Mouse (Mus musculus) midbrain, embryonic 10.5 days (tissue): ENCODE measurements at regions not wholly inside any gene's neighbourhood (a gene's known extent, or its start where the extent isn't known, plus 50 kb on each side); places are given as distances from the start of the nearest gene placed in this dataset.

Experiments
- DNase-seq: peaks from one replicate; pipeline ENCODE4 v3.0.0-alpha.2; 2017; ENCODE audit warnings: low spot score
- H3K27ac ChIP-seq: fragments of 300-500 bp; sonication (generic); replicated peaks from 2 replicates; pipeline ENCODE4 v1.5.1; 2016; ENCODE audit warnings: mild to moderate bottlenecking
- H3K27me3 ChIP-seq: fragments of 300-500 bp; sonication (generic); 2 replicates; pipeline ENCODE4 v1.6.1; 2016; ENCODE audit warnings: low read depth, mild to moderate bottlenecking; ENCODE audit not compliant: poor library complexity, severe bottlenecking
- H3K36me3 ChIP-seq: fragments of 300-500 bp; sonication (generic); 2 replicates; pipeline ENCODE4 v1.6.1; 2016; ENCODE audit warnings: mild to moderate bottlenecking, moderate library complexity
- H3K4me1 ChIP-seq: fragments of 300-500 bp; sonication (generic); 2 replicates; pipeline ENCODE4 v1.6.1; 2016
- H3K4me3 ChIP-seq: fragments of 300-500 bp; sonication (generic); 2 replicates; pipeline ENCODE4 v1.5.1; 2016; ENCODE audit warnings: mild to moderate bottlenecking, moderate library complexity
- H3K9me3 ChIP-seq: fragments of 300-500 bp; sonication (generic); replicated peaks from 2 replicates; pipeline ENCODE4 v1.6.1; 2016; ENCODE audit warnings: mild to moderate bottlenecking
- WGBS: fragments of 180-500 bp; shearing (Covaris S2); methylation state at CpG from one replicate; pipeline ENCODE4 v1.1.7; 2016; 5-methylcytosine and 5-hydroxymethylcytosine counted together

- peaks cover 18% of the 10 kb centered on the region for H3K4me1 ChIP-seq
- no peaks in the 10 kb centered on the region for H3K9me3 ChIP-seq
- H3K27ac ChIP-seq, result peak overlapping the region; percentile 14; the same call in 1 of the 2 replicates
- DNase-seq, result no peak
- H3K4me3 ChIP-seq, result no peak overlapping the region
- WGBS, result 66% methylated on average over 2 of the region's 2 CpGs
- no peaks in the 10 kb centered on the region for H3K27me3 ChIP-seq
- no peaks in the 10 kb centered on the region for H3K36me3 ChIP-seq
Observed at GRCm38 (mm10) chr16:27878499-27878898, 489.8 kb downstream of the Ccdc50 start.

DNA sequence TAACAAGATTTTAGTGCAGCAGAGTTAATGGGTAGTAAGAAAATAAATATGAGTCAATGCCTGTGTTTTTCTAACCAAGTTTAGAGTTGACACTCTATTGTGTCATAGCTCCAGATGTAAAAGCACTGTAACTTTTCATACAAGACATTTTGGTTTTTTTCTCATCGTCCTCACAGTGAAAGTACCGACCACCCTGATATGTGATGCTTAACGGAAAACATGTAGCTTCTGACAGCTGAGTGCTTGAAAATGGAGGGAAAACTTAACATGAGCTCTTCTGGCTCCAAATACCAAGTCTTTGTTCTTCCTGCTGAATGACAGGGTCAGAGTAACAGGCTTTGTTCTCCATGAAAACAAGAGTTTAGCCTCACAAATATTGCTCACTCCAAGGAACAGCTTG lies 490.3 kb downstream of the Ccdc50 start:
- H3K27me3 ChIP-seq, result no peaks in the 10 kb centered on the region
- H3K27ac ChIP-seq, result no peak overlapping the region; the same call in 1 of the 2 replicates
- H3K9me3 ChIP-seq, result no peaks in the 10 kb centered on the region
- 77% methylated on average over 3 of the region's 3 CpGs for WGBS
- no peak for DNase-seq
- H3K4me3 ChIP-seq, result no peak overlapping the region
- H3K4me1 ChIP-seq, result peaks cover 13% of the 10 kb centered on the region
- no peaks in the 10 kb centered on the region for H3K36me3 ChIP-seq

DNA sequence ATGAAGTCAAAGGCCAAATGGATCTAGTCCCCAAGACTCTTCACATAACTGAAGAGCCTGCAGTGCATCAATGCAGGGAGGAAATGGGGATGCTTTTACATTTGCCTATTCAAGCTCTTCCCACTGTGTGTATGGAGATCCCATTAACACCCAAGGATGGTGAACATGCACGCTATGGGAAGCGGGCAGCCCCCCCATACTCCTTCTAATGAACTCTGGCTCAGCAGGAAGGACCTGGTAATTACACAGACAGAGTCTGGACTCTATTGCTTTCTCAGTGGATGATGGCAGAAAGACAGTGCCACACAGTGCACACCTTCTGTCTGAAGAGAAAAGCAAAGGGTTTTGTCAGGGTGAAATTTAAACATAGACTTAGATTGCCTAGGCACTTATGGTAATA lies 495.7 kb downstream of the Ccdc50 start:
- no peaks in the 10 kb centered on the region for H3K27me3 ChIP-seq
- H3K4me3 ChIP-seq, result no peak overlapping the region
- H3K27ac ChIP-seq, result no peak overlapping the region
- no peaks in the 10 kb centered on the region for H3K9me3 ChIP-seq
- WGBS, result 32% methylated on average over 2 of the region's 2 CpGs
- H3K4me1 ChIP-seq, result peaks cover 4% of the 10 kb centered on the region
- no peaks in the 10 kb centered on the region for H3K36me3 ChIP-seq
- DNase-seq, result no peak

GRCm38 (mm10) chr16:27906036-27906435 lies 517.4 kb downstream of the Ccdc50 start:
- Histone ChIP-seq H3K36me3 (no peaks in the 10 kb centered on the region), H3K27me3 (no peaks in the 10 kb centered on the region), H3K9me3 (no peaks in the 10 kb centered on the region), H3K4me1 (no peaks in the 10 kb centered on the region), H3K27ac (no peak overlapping the region), H3K4me3 (no peak overlapping the region)
- WGBS, result 17% methylated on average over 2 of the region's 2 CpGs
- DNase-seq, result no peak

DNA sequence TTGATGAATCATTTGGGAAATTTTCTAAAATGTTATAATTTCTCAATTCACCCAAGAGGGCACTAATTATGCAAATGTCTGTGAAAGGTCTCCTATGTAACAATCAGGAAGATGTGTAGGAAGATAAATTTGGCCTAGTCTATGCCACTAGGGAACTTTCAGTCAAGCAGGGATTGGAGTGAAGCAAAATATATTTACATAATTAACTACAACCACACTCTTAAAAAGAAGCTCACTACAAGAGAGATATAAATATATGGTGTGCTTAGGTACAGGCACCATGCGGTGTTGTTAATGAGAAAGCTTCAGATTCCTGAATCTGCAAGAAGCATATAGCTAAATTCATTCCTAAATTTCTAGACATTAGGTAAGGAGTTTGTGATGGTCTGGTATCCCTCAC lies 526.8 kb downstream of the Ccdc50 start:
- Histone ChIP-seq H3K4me3 (no peak overlapping the region), H3K9me3 (no peaks in the 10 kb centered on the region), H3K4me1 (no peaks in the 10 kb centered on the region), H3K27ac (no peak overlapping the region), H3K27me3 (no peaks in the 10 kb centered on the region), H3K36me3 (no peaks in the 10 kb centered on the region)
- DNase-seq, result no peak
- WGBS, result 97% methylated on average over 1 of the region's 1 CpGs

- 73% methylated on average over 7 of the region's 7 CpGs for whole genome bisulfite sequencing
- no peaks in the 10 kb centered on the region for H3K27me3 ChIP-seq
- no peaks in the 10 kb centered on the region for H3K9me3 ChIP-seq
- H3K4me1 ChIP-seq, result no peaks in the 10 kb centered on the region
- no peak overlapping the region for H3K27ac ChIP-seq
- H3K36me3 ChIP-seq, result no peaks in the 10 kb centered on the region
- DNase-seq, result peak; percentile 10
- H3K4me3 ChIP-seq, result no peak overlapping the region
Observed at GRCm38 (mm10) chr16:27925528-27926360, 537.1 kb downstream of the Ccdc50 start.

DNA sequence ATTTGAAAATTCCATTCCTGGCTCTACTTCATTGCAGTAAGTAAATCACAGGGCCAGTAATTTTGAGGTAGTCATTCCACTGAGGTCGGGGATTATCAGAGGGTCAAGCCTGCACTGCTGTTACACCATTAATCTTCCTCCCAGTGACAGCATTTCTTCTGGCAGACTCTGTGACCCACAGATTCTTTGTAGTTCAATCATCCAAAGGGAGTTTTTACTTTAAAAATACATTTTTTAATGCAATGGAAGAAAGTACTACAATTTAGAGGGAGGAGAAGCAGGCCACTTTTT lies 537.6 kb downstream of the Ccdc50 start:
- no peaks in the 10 kb centered on the region for H3K27me3 ChIP-seq
- no peaks in the 10 kb centered on the region for H3K36me3 ChIP-seq
- WGBS, result 39% methylated on average over 1 of the region's 1 CpGs
- no peak overlapping the region for H3K27ac ChIP-seq
- no peak for DNase-seq
- H3K4me1 ChIP-seq, result no peaks in the 10 kb centered on the region
- H3K4me3 ChIP-seq, result no peak overlapping the region
- H3K9me3 ChIP-seq, result no peaks in the 10 kb centered on the region

DNA sequence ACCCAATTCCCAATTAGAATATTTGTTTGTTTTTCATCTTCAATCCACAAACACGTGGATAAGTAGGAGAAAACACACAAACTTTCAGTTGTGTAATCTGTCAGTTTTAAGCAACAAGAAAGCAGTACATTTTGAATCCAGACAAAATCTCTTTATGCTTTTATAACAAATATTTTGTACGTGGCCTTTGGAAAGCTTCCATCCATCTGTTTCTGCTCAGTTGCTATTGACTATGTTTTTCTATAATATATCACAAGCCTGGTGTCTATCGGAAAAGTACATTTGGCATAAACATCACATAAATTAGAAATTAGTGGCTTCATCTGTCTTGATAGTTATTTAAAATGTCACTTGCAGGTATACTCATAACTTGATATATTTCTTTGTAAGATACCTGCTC lies 560.6 kb downstream of the Ccdc50 start:
- no peaks in the 10 kb centered on the region for H3K27me3 ChIP-seq
- no peaks in the 10 kb centered on the region for H3K4me1 ChIP-seq
- no peak overlapping the region for H3K4me3 ChIP-seq
- H3K9me3 ChIP-seq, result no peaks in the 10 kb centered on the region
- 86% methylated on average over 3 of the region's 3 CpGs for WGBS
- DNase-seq, result no peak
- no peaks in the 10 kb centered on the region for H3K36me3 ChIP-seq
- H3K27ac ChIP-seq, result no peak overlapping the region

GRCm38 (mm10) chr16:27949811-27950210 lies 561.1 kb downstream of the Ccdc50 start:
- no peak for DNase-seq
- 17% methylated on average over 3 of the region's 3 CpGs for WGBS

DNA sequence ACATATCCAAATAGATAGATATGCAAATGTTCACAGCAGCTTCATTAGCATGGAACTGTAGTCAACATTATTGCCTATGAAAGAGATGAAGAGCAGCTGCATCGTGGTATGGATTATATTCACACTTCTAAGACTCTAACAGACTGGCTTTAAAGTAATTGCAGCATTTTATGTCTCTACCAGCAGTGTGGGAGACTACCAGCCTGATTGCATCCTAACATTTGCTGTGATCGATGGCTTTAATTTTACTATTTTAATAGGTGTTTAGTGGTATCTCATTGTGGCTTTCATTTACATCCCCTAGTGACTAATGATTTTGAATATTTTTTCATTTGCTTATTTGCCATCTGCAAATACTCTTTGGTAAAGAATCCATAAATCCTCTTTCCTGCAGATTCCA lies 574.1 kb downstream of the Ccdc50 start:
- Histone ChIP-seq H3K36me3 (no peaks in the 10 kb centered on the region), H3K27ac (no peak overlapping the region), H3K27me3 (no peaks in the 10 kb centered on the region), H3K4me3 (no peak overlapping the region), H3K9me3 (no peaks in the 10 kb centered on the region), H3K4me1 (no peaks in the 10 kb centered on the region)
- DNase-seq, result no peak
- WGBS, result 85% methylated on average over 2 of the region's 2 CpGs

More at GRCm38 (mm10) chr16:27949811-27950210, 561.1 kb downstream of the Ccdc50 start:
- H3K4me1 ChIP-seq, result no peaks in the 10 kb centered on the region
- H3K27ac ChIP-seq, result no peak overlapping the region
- H3K36me3 ChIP-seq, result no peaks in the 10 kb centered on the region
- H3K27me3 ChIP-seq, result no peaks in the 10 kb centered on the region
- no peak overlapping the region for H3K4me3 ChIP-seq
- no peaks in the 10 kb centered on the region for H3K9me3 ChIP-seq

DNA sequence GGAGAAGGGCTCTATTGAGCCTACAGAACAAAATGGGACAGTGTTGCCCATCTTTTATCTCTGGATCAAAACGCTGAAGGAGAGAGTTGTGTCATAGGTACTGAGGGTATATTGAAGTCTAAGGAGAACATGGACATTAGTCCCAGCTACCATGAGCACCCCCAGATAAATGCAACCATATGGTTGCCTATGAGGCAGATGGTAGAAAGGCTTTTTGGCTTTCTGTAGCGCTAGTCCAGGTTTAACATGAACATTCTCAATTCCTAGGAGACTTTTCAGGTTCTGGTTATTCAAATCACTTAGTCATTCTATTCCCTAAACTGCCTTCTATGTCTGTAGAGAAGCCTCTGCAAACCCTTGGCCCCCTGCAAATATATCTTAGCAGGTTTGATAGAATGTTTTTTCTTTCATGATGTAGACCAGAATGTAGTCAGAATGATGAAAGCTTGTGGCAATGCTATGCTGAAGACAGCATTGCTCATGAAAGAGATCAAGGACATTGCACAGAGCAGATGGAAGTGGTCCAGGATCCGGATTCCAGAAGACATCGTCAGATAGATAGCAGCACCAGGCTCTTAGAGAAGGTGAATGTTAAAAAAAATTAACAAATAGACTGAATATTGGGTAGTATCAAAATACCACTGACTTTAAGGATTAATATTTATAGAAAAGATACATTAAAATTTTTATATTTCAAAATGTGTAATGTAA lies 590.2 kb downstream of the Ccdc50 start:
- H3K9me3 ChIP-seq, result no peaks in the 10 kb centered on the region
- no peaks in the 10 kb centered on the region for H3K36me3 ChIP-seq
- H3K4me3 ChIP-seq, result no peak overlapping the region
- no peak overlapping the region for H3K27ac ChIP-seq
- H3K4me1 ChIP-seq, result no peaks in the 10 kb centered on the region
- WGBS, result 90% methylated on average over 4 of the region's 4 CpGs
- H3K27me3 ChIP-seq, result no peaks in the 10 kb centered on the region
- DNase-seq, result no peak

- H3K27ac ChIP-seq, result no peak overlapping the region
- 60% methylated on average over 6 of the region's 6 CpGs for WGBS
- H3K4me1 ChIP-seq, result no peaks in the 10 kb centered on the region
- no peaks in the 10 kb centered on the region for H3K9me3 ChIP-seq
- H3K27me3 ChIP-seq, result no peaks in the 10 kb centered on the region
- H3K4me3 ChIP-seq, result no peak overlapping the region
- DNase-seq, result no peak
- H3K36me3 ChIP-seq, result no peaks in the 10 kb centered on the region
Observed at GRCm38 (mm10) chr16:28015276-28015897, 626.7 kb downstream of the Ccdc50 start.

GRCm38 (mm10) chr16:28018311-28018710 lies 629.6 kb downstream of the Ccdc50 start:
- H3K36me3 ChIP-seq, result no peaks in the 10 kb centered on the region
- H3K27me3 ChIP-seq, result no peaks in the 10 kb centered on the region
- H3K9me3 ChIP-seq, result no peaks in the 10 kb centered on the region
- H3K27ac ChIP-seq, result no peak overlapping the region
- H3K4me3 ChIP-seq, result no peak overlapping the region
- no peak for DNase-seq
- H3K4me1 ChIP-seq, result no peaks in the 10 kb centered on the region
